Mouse (Mus musculus): ENCODE measurements around the gene Msl1. TPM values are rescaled to one million over a fixed set of nuclear protein-coding genes. Genes with fewer than 3 reads are reported as not detected.

Gene Msl1
- polyA plus RNA-seq, 1 experiment, result 35.6 TPM

- Histone ChIP-seq H3K27me3 (ENCODE audit: control insufficient read depth, insufficient read depth, insufficient read length) (no peaks in the 10 kb centered on the region), H3ac (ENCODE audit: control insufficient read depth, insufficient read length) (no peak overlapping the region), H3K4me3 (peak overlapping the region; percentile 10), H3K36me3 (ENCODE audit: control insufficient read depth, insufficient read depth) (no peaks in the 10 kb centered on the region), H3K4me2 (ENCODE audit: low read depth) (peak overlapping the region; percentile 84), H3K79me2 (ENCODE audit: control insufficient read depth, insufficient read depth) (peaks cover 17% of the 10 kb centered on the region)
- TF ChIP-seq POLR2AphosphoS2 (IDR thresholded peaks at IDR 0.05; ENCODE audit: insufficient read length, low read depth) (no peak), E2F4 (IDR thresholded peaks at IDR 0.05; ENCODE audit: insufficient read depth) (no peak), SRF (IDR thresholded peaks at IDR 0.05; ENCODE audit: control insufficient read depth, insufficient read length, low read depth) (no peak), MYOG (IDR thresholded peaks at IDR 0.05; ENCODE audit: control insufficient read depth in 1 of 3, insufficient read depth in 1 of 3, insufficient read length in 2 of 3, low read depth in 2 of 3) (no peak), POLR2A (IDR thresholded peaks at IDR 0.05; ENCODE audit: insufficient read length, low read depth) (no peak), TCF3 (IDR thresholded peaks at IDR 0.05; ENCODE audit: insufficient read length, low read depth) (no peak), MAX (IDR thresholded peaks at IDR 0.05; ENCODE audit: low read depth) (no peak), MYOD1 (IDR thresholded peaks at IDR 0.05; ENCODE audit: control insufficient read depth in 1 of 3, insufficient read length in 2 of 3, low read depth in 2 of 3) (no peak), TCF12 (IDR thresholded peaks at IDR 0.05; ENCODE audit: insufficient read depth, poor library complexity, severe bottlenecking) (no peak), CEBPB (IDR thresholded peaks at IDR 0.05; ENCODE audit: insufficient read depth, poor library complexity, severe bottlenecking) (no peak), REST (IDR thresholded peaks at IDR 0.05; ENCODE audit: insufficient read depth, insufficient read length) (no peak), USF1 (IDR thresholded peaks at IDR 0.05; ENCODE audit: low read depth) (no peak)
Measured at GRCm38 (mm10) chr11:98751221-98751782, 44.0 kb upstream of the Msl1 start.

GRCm38 (mm10) chr11:98752562-98753140 is 42.7 kb upstream of the Msl1 start:
- TF ChIP-seq REST (IDR thresholded peaks at IDR 0.05; ENCODE audit: insufficient read depth, insufficient read length), result no peak
- TF ChIP-seq SRF (IDR thresholded peaks at IDR 0.05; ENCODE audit: control insufficient read depth, insufficient read length, low read depth), result no peak
- no peak for TF ChIP-seq USF1 (IDR thresholded peaks at IDR 0.05; ENCODE audit: low read depth)
- TF ChIP-seq MYOG (IDR thresholded peaks at IDR 0.05; ENCODE audit: control insufficient read depth in 1 of 3, insufficient read depth in 1 of 3, insufficient read length in 2 of 3, low read depth in 2 of 3), result no peak
- no peak for TF ChIP-seq MAX (IDR thresholded peaks at IDR 0.05; ENCODE audit: low read depth)
- no peak for TF ChIP-seq POLR2AphosphoS2 (IDR thresholded peaks at IDR 0.05; ENCODE audit: insufficient read length, low read depth)
- TF ChIP-seq MYOD1 (IDR thresholded peaks at IDR 0.05; ENCODE audit: control insufficient read depth in 1 of 3, insufficient read length in 2 of 3, low read depth in 2 of 3), result no peak
- TF ChIP-seq TCF12 (IDR thresholded peaks at IDR 0.05; ENCODE audit: insufficient read depth, poor library complexity, severe bottlenecking), result no peak
- no peak for TF ChIP-seq TCF3 (IDR thresholded peaks at IDR 0.05; ENCODE audit: insufficient read length, low read depth)
- TF ChIP-seq CEBPB (IDR thresholded peaks at IDR 0.05; ENCODE audit: insufficient read depth, poor library complexity, severe bottlenecking), result no peak
- TF ChIP-seq POLR2A (IDR thresholded peaks at IDR 0.05; ENCODE audit: insufficient read length, low read depth), result no peak
- H3K27me3 ChIP-seq (ENCODE audit: control insufficient read depth, insufficient read depth, insufficient read length), result no peaks in the 10 kb centered on the region
- no peak overlapping the region for H3K4me3 ChIP-seq
- peaks cover 17% of the 10 kb centered on the region for H3K79me2 ChIP-seq (ENCODE audit: control insufficient read depth, insufficient read depth)
- no peak overlapping the region for H3ac ChIP-seq (ENCODE audit: control insufficient read depth, insufficient read length)
- H3K36me3 ChIP-seq (ENCODE audit: control insufficient read depth, insufficient read depth), result peaks cover 7% of the 10 kb centered on the region
- no peak overlapping the region for H3K4me2 ChIP-seq (ENCODE audit: low read depth)

GRCm38 (mm10) chr11:98753264-98753663 is 42.1 kb upstream of the Msl1 start:
- Histone ChIP-seq H3ac (ENCODE audit: control insufficient read depth, insufficient read length) (no peak overlapping the region), H3K4me2 (ENCODE audit: low read depth) (no peak overlapping the region), H3K27me3 (ENCODE audit: control insufficient read depth, insufficient read depth, insufficient read length) (no peaks in the 10 kb centered on the region), H3K4me3 (no peak overlapping the region), H3K79me2 (ENCODE audit: control insufficient read depth, insufficient read depth) (peaks cover 17% of the 10 kb centered on the region), H3K36me3 (ENCODE audit: control insufficient read depth, insufficient read depth) (peaks cover 7% of the 10 kb centered on the region)
- TF ChIP-seq TCF12 (IDR thresholded peaks at IDR 0.05; ENCODE audit: insufficient read depth, poor library complexity, severe bottlenecking), result no peak
- no peak for TF ChIP-seq POLR2A (IDR thresholded peaks at IDR 0.05; ENCODE audit: insufficient read length, low read depth)

- H3ac ChIP-seq (ENCODE audit: control insufficient read depth, insufficient read length), result no peak overlapping the region
- no peak overlapping the region for H3K4me3 ChIP-seq
- H3K27me3 ChIP-seq (ENCODE audit: control insufficient read depth, insufficient read depth, insufficient read length), result no peaks in the 10 kb centered on the region
- peaks cover 7% of the 10 kb centered on the region for H3K36me3 ChIP-seq (ENCODE audit: control insufficient read depth, insufficient read depth)
- no peak for TF ChIP-seq MAX (IDR thresholded peaks at IDR 0.05; ENCODE audit: low read depth)
- no peak for TF ChIP-seq CEBPB (IDR thresholded peaks at IDR 0.05; ENCODE audit: insufficient read depth, poor library complexity, severe bottlenecking)
- TF ChIP-seq POLR2A (IDR thresholded peaks at IDR 0.05; ENCODE audit: insufficient read length, low read depth), result peak; percentile 46
- TF ChIP-seq MYOG (IDR thresholded peaks at IDR 0.05; ENCODE audit: control insufficient read depth in 1 of 3, insufficient read depth in 1 of 3, insufficient read length in 2 of 3, low read depth in 2 of 3), result no peak
- no peak for TF ChIP-seq USF1 (IDR thresholded peaks at IDR 0.05; ENCODE audit: low read depth)
- TF ChIP-seq POLR2AphosphoS2 (IDR thresholded peaks at IDR 0.05; ENCODE audit: insufficient read length, low read depth), result peak; percentile 52
- TF ChIP-seq REST (IDR thresholded peaks at IDR 0.05; ENCODE audit: insufficient read depth, insufficient read length), result no peak
- peaks cover 15% of the 10 kb centered on the region for H3K79me2 ChIP-seq (ENCODE audit: control insufficient read depth, insufficient read depth)
- peak overlapping the region; percentile 57 for H3K4me2 ChIP-seq (ENCODE audit: low read depth)
Measured at GRCm38 (mm10) chr11:98754151-98754620, 41.1 kb upstream of the Msl1 start.

- H3K36me3 ChIP-seq (ENCODE audit: control insufficient read depth, insufficient read depth), result peaks cover 7% of the 10 kb centered on the region
- no peak overlapping the region for H3K4me3 ChIP-seq
- H3K4me2 ChIP-seq (ENCODE audit: low read depth), result peak overlapping the region; percentile 57
- no peaks in the 10 kb centered on the region for H3K27me3 ChIP-seq (ENCODE audit: control insufficient read depth, insufficient read depth, insufficient read length)
- TF ChIP-seq TCF12 (IDR thresholded peaks at IDR 0.05; ENCODE audit: insufficient read depth, poor library complexity, severe bottlenecking), result no peak
- peak in 1 of 3 experiments; percentile 14 for TF ChIP-seq MYOG (IDR thresholded peaks at IDR 0.05; ENCODE audit: control insufficient read depth in 1 of 3, insufficient read depth in 1 of 3, insufficient read length in 2 of 3, low read depth in 2 of 3)
- TF ChIP-seq MAX (IDR thresholded peaks at IDR 0.05; ENCODE audit: low read depth), result no peak
- TF ChIP-seq SRF (IDR thresholded peaks at IDR 0.05; ENCODE audit: control insufficient read depth, insufficient read length, low read depth), result no peak
- peak; percentile 53 for TF ChIP-seq USF1 (IDR thresholded peaks at IDR 0.05; ENCODE audit: low read depth)
- peak; percentile 39 for TF ChIP-seq POLR2A (IDR thresholded peaks at IDR 0.05; ENCODE audit: insufficient read length, low read depth)
- H3ac ChIP-seq (ENCODE audit: control insufficient read depth, insufficient read length), result no peak overlapping the region
- H3K79me2 ChIP-seq (ENCODE audit: control insufficient read depth, insufficient read depth), result peaks cover 10% of the 10 kb centered on the region
Measured at GRCm38 (mm10) chr11:98754621-98755181, 40.6 kb upstream of the Msl1 start.
